Mouse (Mus musculus) stomach, embryonic 15.5 days (tissue): Measurements from ENCODE around the gene Cenpf. TPM values are rescaled to one million over a fixed set of nuclear protein-coding genes. Genes with fewer than 3 reads are reported as not detected.

ENCODE experiments used
- ATAC-seq: fragments of 200-750 bp; cut with Nextera tagmentation; 2 replicates; pipeline ENCODE4 v1.8.0; 2017; ENCODE audit warnings: low read depth, moderate number of reproducible peaks, moderate TSS enrichment; ENCODE audit not compliant: insufficient read depth, low FRiP score
- H3K27ac ChIP-seq: fragments of 300-500 bp; sonication (generic); 2 replicates; pipeline ENCODE4 v1.5.1; 2015; ENCODE audit warnings: mild to moderate bottlenecking, inconsistent platforms
- H3K27me3 ChIP-seq: fragments of 300-500 bp; sonication (generic); replicated peaks from 2 replicates; pipeline ENCODE4 v1.6.1; 2015; ENCODE audit warnings: inconsistent platforms
- H3K36me3 ChIP-seq: fragments of 300-500 bp; sonication (generic); 2 replicates; pipeline ENCODE4 v1.6.1; 2015; ENCODE audit warnings: inconsistent platforms
- H3K4me1 ChIP-seq: fragments of 300-500 bp; sonication (generic); 2 replicates; pipeline ENCODE4 v1.6.1; 2015; ENCODE audit warnings: inconsistent platforms
- H3K4me2 ChIP-seq: fragments of 300-500 bp; sonication (generic); 2 replicates; pipeline ENCODE4 v1.6.1; 2015; ENCODE audit warnings: mild to moderate bottlenecking, inconsistent platforms
- H3K4me3 ChIP-seq: fragments of 300-500 bp; sonication (generic); replicated peaks from 2 replicates; pipeline ENCODE4 v1.5.1; 2015; ENCODE audit warnings: inconsistent platforms
- H3K9ac ChIP-seq: fragments of 300-500 bp; sonication (generic); 2 replicates; pipeline ENCODE4 v1.6.1; 2015; ENCODE audit warnings: inconsistent platforms
- H3K9me3 ChIP-seq: fragments of 300-500 bp; sonication (generic); 2 replicates; pipeline ENCODE4 v1.6.1; 2016; ENCODE audit warnings: inconsistent platforms
- WGBS: fragments of 180-500 bp; shearing (Covaris S2); methylation state at CpG from one replicate; pipeline ENCODE4 v1.1.7; 2015; 5-methylcytosine and 5-hydroxymethylcytosine counted together
- polyA plus RNA-seq: library from polyadenylated mRNA; unstranded; fragments of >200 nt; fragmentation: Nextera tagmentation; extraction: Ambion mirVana; gene quantifications from 2 replicates; pipeline ENCODE4 v1.2.1, GENCODE M21; 2015

The Cenpf gene
- polyA plus RNA-seq, 1 experiment from 2014 or later = 78.4 TPM

DNA sequence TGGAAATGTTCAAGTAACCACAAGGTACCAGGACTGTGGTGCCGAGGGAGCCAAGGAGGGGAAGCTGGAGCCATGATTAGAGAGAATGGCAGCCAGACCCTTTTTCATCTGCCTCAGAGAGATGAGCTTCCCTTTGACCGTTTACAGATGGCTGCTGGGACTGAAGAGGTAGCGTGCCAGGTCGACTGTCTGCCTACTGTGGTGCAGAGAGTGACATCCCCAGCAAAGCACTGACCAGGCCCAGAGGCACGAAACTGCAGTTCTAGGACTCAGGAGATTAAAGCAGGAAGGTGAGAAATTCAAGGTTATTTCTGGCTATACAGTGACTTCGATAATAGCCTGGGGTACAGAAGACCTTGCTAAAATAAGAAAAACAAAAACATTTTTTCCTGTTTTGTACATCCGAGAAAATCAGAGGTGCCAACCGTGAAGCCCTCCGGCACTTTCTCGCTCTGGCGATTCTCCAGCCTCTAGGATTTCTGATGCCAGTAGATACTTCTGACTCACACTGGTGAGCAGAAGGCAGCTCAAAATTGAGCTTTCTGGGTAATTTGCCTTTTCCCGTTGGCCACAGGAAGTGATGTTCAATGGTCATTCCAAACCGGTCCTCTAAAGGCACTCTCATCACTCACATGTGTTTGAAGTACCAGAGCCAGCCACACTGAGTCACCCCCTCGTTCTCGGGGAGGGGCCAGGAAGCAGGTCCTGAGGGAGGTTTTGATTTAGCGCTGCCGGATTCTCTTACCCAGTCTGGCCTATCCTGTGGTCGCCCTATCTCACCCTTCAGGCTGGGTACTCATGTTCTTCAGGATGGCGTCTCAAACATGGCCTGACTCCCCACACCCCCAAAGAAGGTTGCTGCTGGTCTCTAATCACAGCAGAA lies 28.3 kb upstream of the Cenpf start:
- no peaks in the 10 kb centered on the region for H3K4me1 ChIP-seq
- H3K27me3 ChIP-seq = no peaks in the 10 kb centered on the region
- no peak overlapping the region for H3K27ac ChIP-seq
- H3K9me3 ChIP-seq = no peaks in the 10 kb centered on the region
- no peak overlapping the region for H3K9ac ChIP-seq
- no peak overlapping the region for H3K4me2 ChIP-seq
- H3K36me3 ChIP-seq = no peaks in the 10 kb centered on the region
- WGBS = 56% methylated on average over 19 of the region's 19 CpGs
- H3K4me3 ChIP-seq = no peak overlapping the region
- no peak for ATAC-seq

- Histone ChIP-seq H3K9me3 (no peaks in the 10 kb centered on the region), H3K4me1 (peaks cover 5% of the 10 kb centered on the region; the same call in 1 of the 2 replicates), H3K4me2 (no peak overlapping the region), H3K27ac (no peak overlapping the region), H3K4me3 (no peak overlapping the region), H3K27me3 (no peaks in the 10 kb centered on the region), H3K9ac (no peak overlapping the region), H3K36me3 (no peaks in the 10 kb centered on the region)
- no peak for ATAC-seq
- 60% methylated on average over 8 of the region's 8 CpGs for WGBS
These were observed 21.1 kb upstream of the Cenpf start for GRCm38 (mm10) chr1:189709001-189709400.

GRCm38 (mm10) chr1:189707419-189707818 lies 19.5 kb upstream of the Cenpf start:
- H3K9me3 ChIP-seq = no peaks in the 10 kb centered on the region
- H3K27ac ChIP-seq = peak overlapping the region; percentile 73
- ATAC-seq = peak; percentile 56
- no peak overlapping the region for H3K4me2 ChIP-seq
- H3K4me3 ChIP-seq = no peak overlapping the region
- peaks cover 5% of the 10 kb centered on the region; the same call in 1 of the 2 replicates for H3K4me1 ChIP-seq
- no peaks in the 10 kb centered on the region for H3K27me3 ChIP-seq
- no peaks in the 10 kb centered on the region for H3K36me3 ChIP-seq
- no peak overlapping the region for H3K9ac ChIP-seq
- WGBS = 33% methylated on average over 5 of the region's 5 CpGs

DNA sequence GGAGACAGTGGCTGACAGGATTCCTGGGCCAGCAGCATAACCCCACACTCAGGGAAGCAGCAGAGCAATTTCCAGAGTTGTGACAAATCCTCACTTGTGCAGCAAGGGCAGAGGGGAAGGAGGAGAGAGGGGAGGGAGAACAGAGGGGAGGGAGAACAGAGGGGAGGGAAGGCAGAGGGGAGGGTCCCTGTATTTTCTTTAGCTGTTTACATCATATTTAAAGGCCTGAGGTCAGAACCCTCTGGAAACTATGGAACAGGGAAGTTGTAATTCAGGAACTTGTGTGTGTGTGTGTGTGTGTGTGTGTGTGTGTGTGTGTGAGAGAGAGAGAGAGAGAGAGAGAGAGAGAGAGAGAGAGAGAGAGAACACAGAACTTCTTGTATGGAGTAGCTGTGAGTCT lies 19.1 kb upstream of the Cenpf start:
- peaks cover 5% of the 10 kb centered on the region; the same call in 1 of the 2 replicates for H3K4me1 ChIP-seq
- ATAC-seq = peak; percentile 24; the same call in 1 of the 2 replicates

GRCm38 (mm10) chr1:189706040-189706645 lies 18.3 kb upstream of the Cenpf start:
- Histone ChIP-seq H3K9ac (no peak overlapping the region), H3K9me3 (no peaks in the 10 kb centered on the region), H3K4me1 (peaks cover 5% of the 10 kb centered on the region; the same call in 1 of the 2 replicates), H3K4me2 (no peak overlapping the region), H3K4me3 (no peak overlapping the region), H3K27ac (peak overlapping the region; percentile 44; the same call in 1 of the 2 replicates), H3K36me3 (no peaks in the 10 kb centered on the region), H3K27me3 (no peaks in the 10 kb centered on the region)
- no peak for ATAC-seq
- 56% methylated on average over 12 of the region's 12 CpGs for WGBS

More for the DNA sequence above, 19.1 kb upstream of the Cenpf start:
- Histone ChIP-seq H3K9ac (no peak overlapping the region), H3K27ac (peak overlapping the region; percentile 44; the same call in 1 of the 2 replicates), H3K36me3 (no peaks in the 10 kb centered on the region), H3K9me3 (no peaks in the 10 kb centered on the region), H3K27me3 (no peaks in the 10 kb centered on the region), H3K4me3 (no peak overlapping the region), H3K4me2 (no peak overlapping the region)

GRCm38 (mm10) chr1:189703591-189703990 lies 15.7 kb upstream of the Cenpf start:
- Histone ChIP-seq H3K9me3 (no peaks in the 10 kb centered on the region), H3K4me1 (peaks cover 5% of the 10 kb centered on the region; the same call in 1 of the 2 replicates), H3K4me2 (no peak overlapping the region), H3K4me3 (no peak overlapping the region), H3K36me3 (no peaks in the 10 kb centered on the region), H3K27ac (no peak overlapping the region), H3K27me3 (no peaks in the 10 kb centered on the region), H3K9ac (no peak overlapping the region)
- no peak for ATAC-seq
- 74% methylated on average over 7 of the region's 7 CpGs for WGBS

DNA sequence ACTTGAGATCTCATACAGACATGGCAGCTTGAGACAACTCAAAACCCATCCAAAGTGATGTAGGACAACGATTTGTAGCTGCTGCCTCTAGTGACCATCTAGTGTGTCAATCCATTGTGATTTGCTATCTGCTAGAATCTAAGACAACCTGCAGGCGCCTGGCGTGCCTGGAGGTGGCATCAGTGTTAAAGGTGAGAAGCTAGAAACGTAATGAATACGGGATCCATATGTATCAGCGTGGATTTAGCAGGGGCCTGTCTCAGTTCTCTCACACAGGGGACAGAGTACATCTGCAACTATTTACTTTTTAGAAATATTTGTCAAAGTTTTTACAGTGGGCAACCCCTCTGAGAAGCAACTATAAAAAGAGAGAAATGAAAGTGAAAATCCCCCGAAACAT lies 15.3 kb upstream of the Cenpf start:
- H3K36me3 ChIP-seq = no peaks in the 10 kb centered on the region
- no peak overlapping the region for H3K9ac ChIP-seq
- no peaks in the 10 kb centered on the region for H3K27me3 ChIP-seq
- WGBS = 43% methylated on average over 7 of the region's 7 CpGs
- no peak for ATAC-seq
- H3K4me1 ChIP-seq = peaks cover 5% of the 10 kb centered on the region; the same call in 1 of the 2 replicates
- H3K4me3 ChIP-seq = no peak overlapping the region
- no peak overlapping the region for H3K27ac ChIP-seq
- no peaks in the 10 kb centered on the region for H3K9me3 ChIP-seq
- H3K4me2 ChIP-seq = no peak overlapping the region

GRCm38 (mm10) chr1:189700990-189701389 lies 13.1 kb upstream of the Cenpf start:
- no peak for ATAC-seq

GRCm38 (mm10) chr1:189700186-189700585 lies 12.3 kb upstream of the Cenpf start:
- H3K36me3 ChIP-seq = no peaks in the 10 kb centered on the region
- ATAC-seq = no peak
- no peak overlapping the region for H3K27ac ChIP-seq
- no peak overlapping the region for H3K4me2 ChIP-seq
- H3K4me3 ChIP-seq = no peak overlapping the region
- no peaks in the 10 kb centered on the region for H3K9me3 ChIP-seq
- WGBS = 82% methylated on average over 6 of the region's 6 CpGs
- no peaks in the 10 kb centered on the region for H3K4me1 ChIP-seq
- H3K27me3 ChIP-seq = no peaks in the 10 kb centered on the region
- H3K9ac ChIP-seq = no peak overlapping the region

More at GRCm38 (mm10) chr1:189700990-189701389, 13.1 kb upstream of the Cenpf start:
- H3K4me3 ChIP-seq = no peak overlapping the region
- WGBS = under 1% methylated on average over 6 of the region's 6 CpGs
- H3K9ac ChIP-seq = no peak overlapping the region
- no peaks in the 10 kb centered on the region for H3K36me3 ChIP-seq
- no peak overlapping the region for H3K27ac ChIP-seq
- no peaks in the 10 kb centered on the region for H3K27me3 ChIP-seq
- no peaks in the 10 kb centered on the region for H3K4me1 ChIP-seq
- H3K4me2 ChIP-seq = no peak overlapping the region
- no peaks in the 10 kb centered on the region for H3K9me3 ChIP-seq

DNA sequence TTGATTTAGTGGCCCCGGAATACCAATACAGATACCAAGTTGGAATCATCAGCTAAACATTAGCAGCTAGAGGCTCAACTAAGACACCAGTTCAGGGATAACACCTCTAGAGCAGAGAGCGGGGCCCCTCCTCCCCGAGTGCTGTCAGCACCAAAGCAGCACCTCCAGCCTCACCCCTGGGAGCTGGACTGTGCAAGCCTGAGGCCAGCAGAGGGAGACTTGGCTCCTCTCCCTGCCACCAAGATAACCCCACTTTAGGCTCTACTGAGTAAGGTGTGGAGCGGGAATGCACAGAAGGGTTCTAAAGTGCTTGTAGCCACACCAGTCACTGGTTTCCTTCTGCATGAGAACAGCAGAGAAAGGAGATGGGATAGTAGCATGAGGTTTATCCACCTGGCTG lies 10.5 kb upstream of the Cenpf start:
- H3K27me3 ChIP-seq = no peaks in the 10 kb centered on the region
- no peak overlapping the region for H3K27ac ChIP-seq
- no peak overlapping the region for H3K4me2 ChIP-seq
- no peak overlapping the region for H3K4me3 ChIP-seq
- H3K36me3 ChIP-seq = no peaks in the 10 kb centered on the region
- no peaks in the 10 kb centered on the region for H3K4me1 ChIP-seq
- no peak overlapping the region for H3K9ac ChIP-seq
- H3K9me3 ChIP-seq = no peaks in the 10 kb centered on the region
- WGBS = 66% methylated on average over 4 of the region's 4 CpGs
- ATAC-seq = no peak

GRCm38 (mm10) chr1:189695321-189695720 lies 7.4 kb upstream of the Cenpf start:
- Histone ChIP-seq H3K9me3 (no peaks in the 10 kb centered on the region), H3K4me1 (no peaks in the 10 kb centered on the region), H3K27ac (no peak overlapping the region), H3K9ac (no peak overlapping the region), H3K27me3 (no peaks in the 10 kb centered on the region), H3K36me3 (no peaks in the 10 kb centered on the region), H3K4me3 (no peak overlapping the region), H3K4me2 (no peak overlapping the region)
- ATAC-seq = no peak

GRCm38 (mm10) chr1:189694391-189694790 lies 6.5 kb upstream of the Cenpf start:
- no peak for ATAC-seq
- no peak overlapping the region for H3K4me3 ChIP-seq
- no peak overlapping the region for H3K9ac ChIP-seq
- H3K4me1 ChIP-seq = no peaks in the 10 kb centered on the region
- no peaks in the 10 kb centered on the region for H3K36me3 ChIP-seq
- H3K27ac ChIP-seq = no peak overlapping the region
- 90% methylated on average over 2 of the region's 2 CpGs for WGBS
- H3K9me3 ChIP-seq = no peaks in the 10 kb centered on the region
- H3K27me3 ChIP-seq = no peaks in the 10 kb centered on the region
- no peak overlapping the region for H3K4me2 ChIP-seq
